Mouse (Mus musculus) gonadal fat pad, adult 2 months (tissue): ENCODE measurements around the gene Wdr73. TPM values are rescaled to one million over a fixed set of nuclear protein-coding genes. Genes with fewer than 3 reads are reported as not detected.

ENCODE experiments used
- DNase-seq: peaks from one replicate; pipeline ENCODE4 v3.0.0-alpha.2; 2012; ENCODE audit warnings: low read depth
- polyA plus RNA-seq: library from polyadenylated mRNA; depleted of rRNA; stranded (reverse); fragments of >200 nt; gene quantifications from 2 replicates; pipeline ENCODE4 v1.2.3, GENCODE M21; 2012; rRNA removed

Wdr73 gene
- polyA plus RNA-seq, 1 experiment: 14.2 TPM

DNA sequence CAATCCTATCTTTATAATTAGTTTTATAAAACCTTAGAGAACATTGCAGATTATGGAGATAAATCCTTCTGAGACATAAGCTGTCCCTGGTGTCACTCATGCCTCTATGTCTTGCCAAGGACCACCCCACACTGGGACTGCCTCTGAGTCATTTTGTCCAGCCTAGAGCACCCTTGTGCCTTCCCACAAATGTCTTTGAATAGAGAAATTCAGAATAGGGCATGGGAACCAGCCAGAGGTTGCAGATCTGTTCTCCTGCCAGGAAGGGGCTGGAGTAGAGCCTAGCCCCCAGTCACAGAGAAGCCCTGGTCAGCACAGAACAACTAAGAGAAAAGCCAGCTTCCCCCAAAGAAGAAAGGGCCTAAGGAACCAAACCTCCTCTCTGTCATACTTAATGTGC lies 45.8 kb downstream of the Wdr73 start:
- no peak for DNase-seq

GRCm38 (mm10) chr7:80853218-80853617 lies 47.9 kb downstream of the Wdr73 start:
- DNase-seq: no peak

GRCm38 (mm10) chr7:80850520-80850919 lies 50.5 kb downstream of the Wdr73 start:
- DNase-seq: no peak

- DNase-seq: no peak
Observed at GRCm38 (mm10) chr7:80849710-80850109, 51.4 kb downstream of the Wdr73 start.

DNA sequence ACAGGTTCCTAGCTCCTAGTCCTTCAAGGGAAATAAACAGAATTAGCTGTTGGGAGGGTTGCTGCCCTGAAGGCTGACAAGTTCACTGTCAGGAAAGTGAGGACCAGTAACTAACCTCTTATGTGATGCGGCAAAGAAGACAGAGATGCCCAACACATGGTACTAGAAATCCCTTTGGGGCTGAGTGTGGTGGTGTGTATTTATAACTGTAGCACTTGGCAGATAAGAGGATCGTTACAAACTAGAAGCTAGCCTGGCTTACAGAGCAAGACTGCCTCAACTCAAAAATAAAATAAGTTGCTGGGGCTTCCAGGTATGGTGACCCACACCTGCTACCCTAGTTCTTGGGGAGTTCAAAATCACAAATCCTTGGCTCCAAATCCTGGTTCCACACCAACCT lies 51.8 kb downstream of the Wdr73 start:
- no peak for DNase-seq

DNA sequence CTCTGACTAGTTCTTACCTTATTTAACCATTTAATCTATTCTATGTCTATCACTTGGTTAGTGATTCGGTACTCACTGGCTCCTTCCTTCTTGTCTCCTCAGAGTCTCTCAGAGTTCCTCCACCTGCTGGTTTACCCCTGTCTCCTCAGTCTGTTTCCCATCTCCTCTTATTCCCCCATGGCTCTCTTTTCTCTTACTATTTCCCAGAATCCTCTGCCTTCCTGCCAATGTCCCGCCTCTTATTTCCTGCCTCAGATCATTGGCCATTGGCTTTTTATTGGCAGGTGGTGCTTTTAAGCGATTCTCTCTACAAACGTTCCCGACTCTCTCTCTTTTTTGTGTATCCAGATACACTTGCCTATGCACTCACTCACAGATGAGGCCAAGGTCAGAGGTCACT lies 54.4 kb downstream of the Wdr73 start:
- no peak for DNase-seq

GRCm38 (mm10) chr7:80846280-80846678 lies 54.8 kb downstream of the Wdr73 start:
- DNase-seq: no peak

GRCm38 (mm10) chr7:80845621-80846279 lies 55.3 kb downstream of the Wdr73 start:
- no peak for DNase-seq

GRCm38 (mm10) chr7:80844691-80845090 lies 56.4 kb downstream of the Wdr73 start:
- no peak for DNase-seq

GRCm38 (mm10) chr7:80843910-80844640 lies 57.0 kb downstream of the Wdr73 start:
- DNase-seq: no peak

- no peak for DNase-seq
Observed at GRCm38 (mm10) chr7:80843176-80843575, 57.9 kb downstream of the Wdr73 start.

DNA sequence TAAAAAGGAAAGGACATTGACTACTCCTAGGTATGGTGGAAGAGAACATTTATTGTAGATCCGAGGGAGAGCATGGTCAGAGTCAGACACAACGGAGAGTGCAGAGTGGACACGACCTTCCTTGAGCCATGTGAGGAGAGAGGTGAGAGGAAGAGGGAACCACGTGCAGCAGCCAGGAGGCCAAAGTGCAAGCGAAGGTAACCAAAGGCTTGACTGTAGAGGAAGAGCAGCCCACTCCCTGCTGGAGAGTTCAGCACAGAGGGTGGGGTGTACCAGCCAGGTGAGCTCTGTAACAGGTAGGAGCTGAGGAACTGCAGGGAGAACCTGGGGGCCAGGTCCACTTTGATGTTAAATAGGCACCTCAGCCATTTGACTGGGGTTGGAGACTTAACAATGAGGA lies 58.9 kb downstream of the Wdr73 start:
- no peak for DNase-seq

DNA sequence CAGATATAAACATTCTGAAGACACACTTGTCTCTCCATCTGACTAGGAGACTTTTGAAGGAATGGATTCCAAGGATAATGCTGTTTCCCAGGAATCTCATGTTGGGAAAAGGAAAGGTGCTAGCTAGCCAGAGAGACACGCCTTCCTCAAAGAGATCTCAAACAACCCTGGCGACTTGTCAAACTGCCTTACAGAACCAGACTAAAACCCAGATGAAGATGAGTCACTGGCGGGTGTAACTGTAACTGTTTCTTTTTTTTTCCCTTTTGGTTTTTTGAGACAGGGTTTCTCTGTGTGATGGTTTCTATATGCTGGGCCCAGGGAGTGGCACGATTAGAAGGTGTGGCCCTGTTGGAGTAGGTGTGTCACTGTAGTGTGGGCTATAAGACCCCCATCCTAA lies 60.1 kb downstream of the Wdr73 start:
- no peak for DNase-seq

Other genes with a start within 250 kb of the Wdr73 start
- 13.0 and 13.3 TPM in 2 replicates for gene Crtc3, start 212.4 kb downstream of the Wdr73 start, polyA plus RNA-seq
- gene Iqgap1, start 75.3 kb downstream of the Wdr73 start, polyA plus RNA-seq: 48.9 and 54.4 TPM in 2 replicates
- 3.0 and 5.0 TPM in 2 replicates for gene Zscan2, start 40.3 kb downstream of the Wdr73 start, polyA plus RNA-seq
- gene Nmb, start 3.8 kb upstream of the Wdr73 start, polyA plus RNA-seq: 9.5 and 12.2 TPM in 2 replicates
- gene Sec11a, start 46.5 kb upstream of the Wdr73 start, polyA plus RNA-seq: 73.8 and 78.5 TPM in 2 replicates
- gene Zfp592, start 92.4 kb upstream of the Wdr73 start, polyA plus RNA-seq: 13.7 and 16.7 TPM in 2 replicates
- 0.08 and 0.15 TPM in 2 replicates for gene Alpk3, start 156.3 kb upstream of the Wdr73 start, polyA plus RNA-seq
- 0.43 and 0.44 TPM in 2 replicates for gene Slc28a1, start 213.5 kb upstream of the Wdr73 start, polyA plus RNA-seq